Mouse (Mus musculus) embryonic fibroblast, embryonic 13.5 days (primary cell): ENCODE measurements at regions not wholly inside any gene's neighbourhood (a gene's known extent, or its start where the extent isn't known, plus 50 kb on each side); places are given as distances from the start of the nearest gene placed in this dataset.

ENCODE experiments used
- CTCF ChIP-seq: IDR thresholded peaks from 2 replicates; pipeline ENCODE4 v1.5.1; 2011; ENCODE audit warnings: mild to moderate bottlenecking, control low read depth, low read length, moderate library complexity, borderline replicate concordance; ENCODE audit not compliant: insufficient read depth
- POLR2A ChIP-seq: IDR thresholded peaks from 2 replicates; pipeline ENCODE4 v1.6.1; 2011; ENCODE audit warnings: low read depth, mild to moderate bottlenecking, control low read depth, low read length, moderate library complexity

- TF ChIP-seq CTCF (no peak), POLR2A (no peak)
Measured at GRCm38 (mm10) chr1:64446492-64446891, 86.0 kb upstream of the Creb1 start.
